ENCODE assay signal across 15 mouse cellular contexts in genomic region chr19:56838942-56839706, GRCm38 (mm10). TPM values are rescaled to one million over a fixed set of nuclear protein-coding genes. Genes with fewer than 3 reads are reported as not detected.
DNase-seq lines count a peak whose midpoint lies in the region; ATAC-seq and TF ChIP-seq lines count a peak whose summit lies in the region.
"Had no signal": no experiment of that assay in that cellular context is flagged by ENCODE, and none has a peak within 500 bp of the region (broad histone marks: within the 10 kb centered on the region; RNA-seq: fewer than 3 reads in every experiment).

No protein-coding gene starts in this region.

- TF ChIP-seq POLR2A in ES-Bruce4 (IDR thresholded peaks at IDR 0.05; ENCODE audit: insufficient read depth, low read length), result no peak

- no peak overlapping the region for H3K27ac ChIP-seq in heart, embryonic 11.5 days (ENCODE audit: low read depth, low read length)
- no peak overlapping the region for H3K27ac ChIP-seq in ES-Bruce4 (ENCODE audit: insufficient read depth, low read length)
- H3K27ac ChIP-seq: forebrain, embryonic 13.5 days; hindbrain, embryonic 15.5 days; kidney, embryonic 15.5 days had no signal

- H3K4me3 ChIP-seq in heart, embryonic 11.5 days (ENCODE audit: low read depth, low read length), result no peak overlapping the region
- H3K4me3 ChIP-seq in ES-Bruce4 (ENCODE audit: low read depth, low read length), result no peak overlapping the region
- H3K4me3 ChIP-seq: forebrain, embryonic 13.5 days; hindbrain, embryonic 15.5 days; kidney, embryonic 15.5 days; myocyte had no signal

- no peak overlapping the region for H3K4me2 ChIP-seq in heart, embryonic 11.5 days
- H3K4me2 ChIP-seq: forebrain, embryonic 13.5 days; hindbrain, embryonic 15.5 days; kidney, embryonic 15.5 days had no signal

- intact Hi-C loops in heart, postnatal 10 days (cut with DNase I), result no loop called here

- TF ChIP-seq EP300 in ES-Bruce4 (IDR thresholded peaks at IDR 0.05; ENCODE audit: insufficient read depth, low read depth, low read length), result no peak

- no peaks in the 10 kb centered on the region for H3K4me1 ChIP-seq in heart, embryonic 11.5 days (ENCODE audit: control insufficient read depth, insufficient read depth, low read length)
- H3K4me1 ChIP-seq in ES-Bruce4 (ENCODE audit: control insufficient read depth, insufficient read depth, low read length), result no peaks in the 10 kb centered on the region
- H3K4me1 ChIP-seq: hindbrain, embryonic 15.5 days; kidney, embryonic 15.5 days had no signal

- no peak overlapping the region for H3K9ac ChIP-seq in heart, embryonic 11.5 days (ENCODE audit: low read depth, low read length)
- H3K9ac ChIP-seq in ES-Bruce4 (ENCODE audit: low read depth, poor library complexity, severe bottlenecking), result no peak overlapping the region
- H3K9ac ChIP-seq: forebrain, embryonic 13.5 days; hindbrain, embryonic 15.5 days; kidney, embryonic 15.5 days; liver, postnatal 0 days had no signal

- no peaks in the 10 kb centered on the region for H3K9me3 ChIP-seq in heart, embryonic 11.5 days (replicated peaks; ENCODE audit: control insufficient read depth, low read length)
- no peaks in the 10 kb centered on the region for H3K9me3 ChIP-seq in ES-Bruce4 (replicated peaks; ENCODE audit: control insufficient read depth, insufficient read depth, low read length, poor library complexity, severe bottlenecking)
- H3K9me3 ChIP-seq: forebrain, embryonic 13.5 days; hindbrain, embryonic 15.5 days; kidney, embryonic 15.5 days had no signal

- WGBS in heart, embryonic 11.5 days (ENCODE audit: insufficient replicate concordance), result 73% methylated on average over 17 of the region's 17 CpGs

- DNase-seq in heart, postnatal 10 days, result peak; percentile 47 to 51
- peak; percentile 19 for DNase-seq in brain, adult 2 months (ENCODE audit: low read depth, low spot score)
- DNase-seq in heart, postnatal 4 days, result peak; percentile 15
- no peak for DNase-seq in ovary, postnatal 10 days (ENCODE audit: low spot score)
- no peak for DNase-seq in urinary bladder, adult 2 months (ENCODE audit: low spot score)
- DNase-seq: cerebellum, adult 11 months; liver, postnatal 0 days had no signal

- peak; percentile 3 for TF ChIP-seq CTCF in ES-Bruce4 (IDR thresholded peaks at IDR 0.05; ENCODE audit: low read depth, low read length)

- no peaks in the 10 kb centered on the region for H3K36me3 ChIP-seq in heart, embryonic 11.5 days (ENCODE audit: control insufficient read depth, insufficient read depth, low read length)
- no peaks in the 10 kb centered on the region for H3K36me3 ChIP-seq in ES-Bruce4 (ENCODE audit: control insufficient read depth, insufficient read depth, low read length, poor library complexity, severe bottlenecking)
- H3K36me3 ChIP-seq: hindbrain, embryonic 15.5 days; kidney, embryonic 15.5 days had no signal

- H3K27me3 ChIP-seq in heart, embryonic 11.5 days (ENCODE audit: control insufficient read depth, insufficient read depth, low read length), result no peaks in the 10 kb centered on the region
- H3K27me3 ChIP-seq in ES-Bruce4 (ENCODE audit: control insufficient read depth, insufficient read depth, low read length, poor library complexity, severe bottlenecking), result no peaks in the 10 kb centered on the region
- H3K27me3 ChIP-seq: forebrain, embryonic 13.5 days; hindbrain, embryonic 15.5 days; kidney, embryonic 15.5 days had no signal

- no peak for ATAC-seq in heart, embryonic 11.5 days (replicated peaks; ENCODE audit: insufficient number of reproducible peaks, low FRiP score, low TSS enrichment)
- ATAC-seq: forebrain, embryonic 13.5 days; liver, postnatal 0 days had no signal

RNA-seq across cellular contexts. Expression of gene Tdrd1, which starts 13.1 kb away (rescaled TPM):
- total RNA-seq in heart, postnatal 10 days (2021), result under 1 TPM; 0.07 to 0.10 TPM
- 0.62 and 1.2 TPM in 2 replicates for polyA plus RNA-seq in heart, embryonic 11.5 days (2014; fragmentation: Nextera tagmentation; extraction: Ambion mirVana)
- 1.7 and 2.0 TPM in 2 replicates for polyA plus RNA-seq in ES-Bruce4 (2011; ENCODE audit: insufficient read depth, insufficient read length, low read depth, missing spikeins)
- under 1 TPM; 0.11 to 0.17 TPM for total RNA-seq in heart, postnatal 4 days (2021)
- polyA plus RNA-seq in urinary bladder, adult 2 months (2012; rRNA removed), result 0.03 and 0.06 TPM in 2 replicates
- polyA plus RNA-seq: liver, postnatal 0 days; myocyte had no signal

RNA-seq across cellular contexts. Expression of gene Ccdc186, which starts 17.1 kb away (rescaled TPM):
- 10 to 100 TPM; 22.2 to 29.6 TPM for total RNA-seq in heart, postnatal 10 days (2021)
- 15.5 and 16.5 TPM in 2 replicates for polyA plus RNA-seq in heart, embryonic 11.5 days (2014; fragmentation: Nextera tagmentation; extraction: Ambion mirVana)
- 56.8 and 60.7 TPM in 2 replicates for polyA plus RNA-seq in ES-Bruce4 (2011; ENCODE audit: insufficient read depth, insufficient read length, low read depth, missing spikeins)
- 10 to 100 TPM; 22.8 to 26.6 TPM for total RNA-seq in heart, postnatal 4 days (2021)
- 10.4 and 14.2 TPM in 2 replicates for polyA plus RNA-seq in urinary bladder, adult 2 months (2012; rRNA removed)

RNA-seq across cellular contexts. Expression of gene Vwa2, which starts 34.9 kb away (rescaled TPM):
- not detected for total RNA-seq in heart, postnatal 10 days (2021)
- polyA plus RNA-seq in heart, embryonic 11.5 days (2014; fragmentation: Nextera tagmentation; extraction: Ambion mirVana), result 0.11 and 0.14 TPM in 2 replicates
- polyA plus RNA-seq in ES-Bruce4 (2011; ENCODE audit: insufficient read depth, insufficient read length, low read depth, missing spikeins), result 1.6 and 2.8 TPM in 2 replicates
- total RNA-seq in heart, postnatal 4 days (2021), result not detected
- polyA plus RNA-seq in urinary bladder, adult 2 months (2012; rRNA removed), result 0.01 TPM in 1 of 2 replicates, not detected in the other
- total RNA-seq: adrenal gland, postnatal 36 days; left cerebral cortex, postnatal 25 days had no signal
- polyA plus RNA-seq: liver, postnatal 0 days had no signal

Comparison
In these comparisons a context has a peak if more than half of its experiments do, and no peak if none do; other contexts are left out.
1. DNase-seq: peak in heart, postnatal 10 days (2 of 2), brain, adult 2 months (single experiment) and heart, postnatal 4 days (single experiment); none in ovary, postnatal 10 days (single experiment) and urinary bladder, adult 2 months (single experiment).